In the genomic region with DNA sequence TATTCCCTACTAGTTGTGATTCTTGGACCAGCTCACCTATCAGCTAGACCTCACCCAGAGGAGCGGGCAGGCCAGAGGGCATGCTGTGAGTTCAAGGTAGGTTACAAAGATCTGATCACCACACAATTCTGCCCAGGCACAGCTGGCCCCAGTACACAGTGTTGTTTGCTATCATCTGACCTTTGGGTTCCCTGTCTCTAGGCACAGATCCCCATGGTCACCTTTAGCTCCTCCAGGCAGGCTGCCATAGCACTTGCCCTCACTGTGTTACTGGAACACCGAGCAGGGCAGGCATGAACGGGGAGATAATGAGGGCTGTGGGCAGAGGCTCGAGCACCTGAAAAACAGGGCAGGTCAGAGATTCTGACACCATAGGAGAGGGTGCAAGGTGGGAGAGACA, we compare ENCODE assay signal across 21 mouse cellular contexts. TPM values are rescaled to one million over a fixed set of nuclear protein-coding genes. Genes with fewer than 3 reads are reported as not detected.
DNase-seq lines count a peak whose midpoint lies in the region; ATAC-seq and TF ChIP-seq lines count a peak whose summit lies in the region.
"Had no signal": no experiment of that assay in that cellular context is flagged by ENCODE, and none has a peak within 500 bp of the region (broad histone marks: within the 10 kb centered on the region; RNA-seq: fewer than 3 reads in every experiment).

No protein-coding gene starts in this region.

- TF ChIP-seq CTCF in gastrocnemius, adult 2 months (IDR thresholded peaks at IDR 0.05): no peak

- intact Hi-C loops in gastrocnemius, adult 2 months (cut with DNase I): no loop called here
- intact Hi-C loops in gastrocnemius, postnatal 14 days (cut with DNase I; ENCODE audit: low total_unique reads): no loop called here

- no peak overlapping the region for H3K9ac ChIP-seq in liver, embryonic 13.5 days
- no peak overlapping the region for H3K9ac ChIP-seq in hindbrain, embryonic 13.5 days
- H3K9ac ChIP-seq: neural tube, embryonic 15.5 days had no signal

- no peak overlapping the region for H3K4me3 ChIP-seq in gastrocnemius, adult 2 months
- H3K4me3 ChIP-seq in liver, embryonic 13.5 days (replicated peaks): no peak overlapping the region
- no peak overlapping the region for H3K4me3 ChIP-seq in hindbrain, embryonic 13.5 days
- H3K4me3 ChIP-seq: forebrain, embryonic 10.5 days; neural tube, embryonic 15.5 days had no signal

- H3K27ac ChIP-seq in gastrocnemius, adult 2 months: peak overlapping the region; percentile 16; the same call in 1 of the 2 replicates
- H3K27ac ChIP-seq in liver, embryonic 13.5 days: peak overlapping the region; percentile 37
- H3K27ac ChIP-seq in hindbrain, embryonic 13.5 days: no peak overlapping the region
- H3K27ac ChIP-seq: forebrain, embryonic 10.5 days; neural tube, embryonic 15.5 days; stomach, postnatal 0 days had no signal

- 57% methylated on average over 4 of the region's 4 CpGs for WGBS in liver, embryonic 13.5 days (ENCODE audit: insufficient replicate concordance)
- 89% methylated on average over 4 of the region's 4 CpGs for WGBS in hindbrain, embryonic 13.5 days

- peak; percentile 60 for ATAC-seq in liver, embryonic 13.5 days (ENCODE audit: low read depth)
- ATAC-seq in hindbrain, embryonic 13.5 days (ENCODE audit: low FRiP score): no peak
- ATAC-seq: hindbrain, embryonic 16.5 days; midbrain, embryonic 16.5 days had no signal

- no peaks in the 10 kb centered on the region for H3K27me3 ChIP-seq in liver, embryonic 13.5 days
- no peaks in the 10 kb centered on the region for H3K27me3 ChIP-seq in hindbrain, embryonic 13.5 days
- H3K27me3 ChIP-seq: neural tube, embryonic 15.5 days had no signal

- DNase-seq in gastrocnemius, adult 2 months: peak; percentile 53
- DNase-seq in gastrocnemius, postnatal 14 days: no peak
- DNase-seq in ovary, postnatal 36 days (ENCODE audit: low spot score): peak; percentile 18
- no peak for DNase-seq in ovary, postnatal 14 days (ENCODE audit: low spot score)
- DNase-seq in liver, embryonic 13.5 days: no peak
- no peak for DNase-seq in yolk sac, embryonic 10.5 days (ENCODE audit: low spot score)
- DNase-seq: B cell, adult 2 months; cerebellum, adult 11-12 months; kidney, adult 8-10 months; kidney, postnatal 14 days; left cerebral cortex, postnatal 4 days; lung, adult 2 months; lung, postnatal 36 days; retina, postnatal 1 day; right cerebral cortex, postnatal 4 days had no signal

- H3K4me1 ChIP-seq in liver, embryonic 13.5 days (replicated peaks): peaks cover 35% of the 10 kb centered on the region
- no peaks in the 10 kb centered on the region; the same call in 1 of the 2 replicates for H3K4me1 ChIP-seq in hindbrain, embryonic 13.5 days (replicated peaks)
- H3K4me1 ChIP-seq: forebrain, embryonic 10.5 days had no signal

- H3K4me2 ChIP-seq in liver, embryonic 13.5 days: no peak overlapping the region
- no peak overlapping the region for H3K4me2 ChIP-seq in hindbrain, embryonic 13.5 days
- H3K4me2 ChIP-seq: neural tube, embryonic 15.5 days had no signal

- peaks cover 77% of the 10 kb centered on the region for H3K36me3 ChIP-seq in liver, embryonic 13.5 days
- peaks cover 83% of the 10 kb centered on the region for H3K36me3 ChIP-seq in hindbrain, embryonic 13.5 days

- H3K9me3 ChIP-seq in liver, embryonic 13.5 days (replicated peaks): no peaks in the 10 kb centered on the region
- no peaks in the 10 kb centered on the region for H3K9me3 ChIP-seq in hindbrain, embryonic 13.5 days
- H3K9me3 ChIP-seq: forebrain, embryonic 10.5 days; neural tube, embryonic 15.5 days had no signal

RNA-seq across cellular contexts. Expression of gene Chid1, which starts 22.0 kb away (rescaled TPM):
- 10 to 100 TPM; 11.5 to 21.6 TPM for total RNA-seq in gastrocnemius, adult 2 months (2021)
- 10 to 100 TPM; 19.5 to 23.0 TPM for total RNA-seq in gastrocnemius, postnatal 14 days (2021)
- 28.0 and 31.3 TPM in 2 replicates for polyA plus RNA-seq in liver, embryonic 13.5 days (2015; fragmentation: Nextera tagmentation; extraction: Ambion mirVana)
- polyA plus RNA-seq in hindbrain, embryonic 13.5 days (2015; fragmentation: Nextera tagmentation; extraction: Ambion mirVana): 36.6 and 45.5 TPM in 2 replicates

RNA-seq across cellular contexts. Expression of gene Tspan4, which starts 42.6 kb away (rescaled TPM):
- total RNA-seq in gastrocnemius, adult 2 months (2021): 1 to 10 TPM; 7.6 to 8.2 TPM
- 10 to 100 TPM; 15.3 TPM for total RNA-seq in gastrocnemius, postnatal 14 days (2021)
- polyA plus RNA-seq in liver, embryonic 13.5 days (2015; fragmentation: Nextera tagmentation; extraction: Ambion mirVana): 49.3 and 49.7 TPM in 2 replicates
- 34.1 and 35.5 TPM in 2 replicates for polyA plus RNA-seq in hindbrain, embryonic 13.5 days (2015; fragmentation: Nextera tagmentation; extraction: Ambion mirVana)

RNA-seq across cellular contexts. Expression of gene Polr2l, which starts 42.7 kb away (rescaled TPM):
- 10 to 100 TPM; 55.5 to 58.8 TPM for total RNA-seq in gastrocnemius, adult 2 months (2021)
- 10 to 100 TPM; 47.7 to 49.8 TPM for total RNA-seq in gastrocnemius, postnatal 14 days (2021)
- 63.9 and 72.4 TPM in 2 replicates for polyA plus RNA-seq in liver, embryonic 13.5 days (2015; fragmentation: Nextera tagmentation; extraction: Ambion mirVana)
- 86.5 and 88.1 TPM in 2 replicates for polyA plus RNA-seq in hindbrain, embryonic 13.5 days (2015; fragmentation: Nextera tagmentation; extraction: Ambion mirVana)

RNA-seq across cellular contexts. Expression of gene Ap2a2, which starts 44.3 kb away (rescaled TPM):
- 10 to 100 TPM; 52.2 to 52.9 TPM for total RNA-seq in gastrocnemius, adult 2 months (2021)
- total RNA-seq in gastrocnemius, postnatal 14 days (2021): 10 to 100 TPM; 37.2 to 41.6 TPM
- 65.4 and 73.2 TPM in 2 replicates for polyA plus RNA-seq in liver, embryonic 13.5 days (2015; fragmentation: Nextera tagmentation; extraction: Ambion mirVana)
- 105 and 111 TPM in 2 replicates for polyA plus RNA-seq in hindbrain, embryonic 13.5 days (2015; fragmentation: Nextera tagmentation; extraction: Ambion mirVana)

RNA-seq across cellular contexts. Expression of gene Cd151, which starts 50.4 kb away (rescaled TPM):
- total RNA-seq in gastrocnemius, adult 2 months (2021): 10 to 100 TPM; 83.2 to 90.2 TPM
- 10 to 100 TPM; 79.8 to 82.0 TPM for total RNA-seq in gastrocnemius, postnatal 14 days (2021)
- polyA plus RNA-seq in liver, embryonic 13.5 days (2015; fragmentation: Nextera tagmentation; extraction: Ambion mirVana): 4.1 and 5.0 TPM in 2 replicates
- polyA plus RNA-seq in hindbrain, embryonic 13.5 days (2015; fragmentation: Nextera tagmentation; extraction: Ambion mirVana): 18.4 and 19.3 TPM in 2 replicates

Comparison
In these comparisons a context has a peak if more than half of its experiments do, and no peak if none do; other contexts are left out.
1. DNase-seq: peak in gastrocnemius, adult 2 months (single experiment) and ovary, postnatal 36 days (single experiment); none in gastrocnemius, postnatal 14 days (single experiment), ovary, postnatal 14 days (single experiment), liver, embryonic 13.5 days (single experiment) and yolk sac, embryonic 10.5 days (single experiment).